Mouse (Mus musculus): ENCODE measurements around the gene Tctex1d4.

GRCm38 (mm10) chr4:117169936-117170335 lies 43.3 kb downstream of the Tctex1d4 start:
- no peak for TF ChIP-seq FLI1 (IDR thresholded peaks at IDR 0.05; ENCODE audit: low read length)
- no peak for TF ChIP-seq GATA1 (IDR thresholded peaks at IDR 0.05; ENCODE audit: borderline replicate concordance, low read length)

Measured in megakaryocyte, embryonic 14.5 days (primary cell).